Mouse (Mus musculus) left cerebral cortex, postnatal 4 days (tissue): Measurements from ENCODE around the gene Uevld. TPM values are rescaled to one million over a fixed set of nuclear protein-coding genes. Genes with fewer than 3 reads are reported as not detected.
"Not testable (repeated sequence)": the region's sequence is repeated elsewhere in the genome, so short reads cannot be mapped to it uniquely, and the experiment has no call there.

Source experiments
- DNase-seq: peaks from one replicate; pipeline ENCODE4 v3.0.0-alpha.2; 2022
- intact Hi-C: fragments of 180-260 bp; cut with DNase I; formaldehyde crosslinking; loops from one replicate; pipeline ENCODE4 v1.15.1; 2025
- total RNA-seq, 2 experiments: library from RNA; stranded (reverse); gene quantifications; 2 replicates each; pipeline ENCODE4 v1.2.3; 2021

The Uevld gene
- 10 to 100 TPM; 12.3 to 14.8 TPM for total RNA-seq

- intact Hi-C loops, result no loop called here
- DNase-seq, result peak; percentile 96
Measured at GRCm38 (mm10) chr7:46957831-46958691, at the start of gene Uevld. Gene Uevld (minus strand): TSS chr7:46958527.

DNA sequence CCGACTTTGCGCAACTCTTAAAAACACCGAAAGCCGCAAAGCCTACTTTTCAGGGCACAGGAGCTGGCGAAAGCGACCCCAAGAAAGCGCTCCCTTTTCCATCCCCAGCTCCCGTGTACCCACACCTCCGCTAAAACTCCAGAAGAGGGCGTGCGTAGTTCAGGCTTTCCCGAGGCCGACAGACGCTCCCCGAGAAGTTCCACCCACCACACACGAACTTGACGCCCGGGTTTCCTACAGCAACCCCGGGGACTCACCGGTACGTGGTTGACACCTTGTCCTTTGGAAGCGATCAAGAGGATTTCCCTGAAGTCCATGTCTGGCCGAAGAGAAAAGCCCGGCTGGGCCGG lies 49.5 kb upstream of the Uevld start:
- intact Hi-C loops, result loop anchor here (5.0 kb wide), 1 partner anchor 45 kb away; no protein-coding TSS in a partner anchor
- DNase-seq, result no peak

- no peak for DNase-seq
- intact Hi-C loops, result loop anchor here (5.0 kb wide), 1 partner anchor 45 kb away; no protein-coding TSS in a partner anchor
Measured at GRCm38 (mm10) chr7:47007109-47007780, 48.9 kb upstream of the Uevld start.

- no peak for DNase-seq
- intact Hi-C loops, result no loop called here
Measured at GRCm38 (mm10) chr7:47003411-47004115, 45.2 kb upstream of the Uevld start.

- no peak for DNase-seq
- intact Hi-C loops, result no loop called here
Measured at GRCm38 (mm10) chr7:47001900-47002275, 43.6 kb upstream of the Uevld start.

DNA sequence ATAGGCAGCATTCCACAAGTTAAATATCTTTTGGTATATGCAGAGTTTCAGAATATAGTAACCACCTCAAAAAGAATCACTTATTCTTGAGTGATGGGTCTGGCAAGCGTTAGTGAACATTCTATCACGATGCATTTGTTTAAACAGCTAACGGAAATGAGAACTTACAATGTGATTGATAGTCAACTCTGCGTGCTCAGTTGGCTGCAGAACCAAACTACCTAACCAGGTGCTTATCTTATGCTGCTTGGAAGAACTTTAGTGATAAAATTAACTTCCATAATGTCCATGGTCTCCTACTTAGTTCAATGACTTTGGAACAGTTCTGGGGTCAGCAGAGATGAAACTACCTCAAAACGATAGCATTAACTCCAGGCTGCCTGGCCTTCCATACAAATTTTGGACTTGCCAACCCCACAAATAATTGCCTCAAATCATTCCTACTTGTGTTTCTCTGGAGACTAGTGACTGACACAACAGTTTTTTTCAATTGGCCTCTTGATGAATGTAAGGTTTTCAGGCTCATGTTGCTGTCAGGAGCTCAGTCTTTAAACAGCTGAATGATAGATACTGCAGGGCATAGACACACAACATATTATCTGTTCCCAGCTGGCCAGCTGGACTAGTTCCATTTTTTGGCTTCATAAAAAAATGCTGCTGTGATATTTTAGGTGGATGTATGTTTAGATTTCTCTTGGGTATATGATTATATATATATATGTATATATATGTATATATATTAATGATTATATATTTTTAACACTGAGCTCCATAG lies 43.0 kb upstream of the Uevld start:
- intact Hi-C loops, result no loop called here
- no peak for DNase-seq

DNA sequence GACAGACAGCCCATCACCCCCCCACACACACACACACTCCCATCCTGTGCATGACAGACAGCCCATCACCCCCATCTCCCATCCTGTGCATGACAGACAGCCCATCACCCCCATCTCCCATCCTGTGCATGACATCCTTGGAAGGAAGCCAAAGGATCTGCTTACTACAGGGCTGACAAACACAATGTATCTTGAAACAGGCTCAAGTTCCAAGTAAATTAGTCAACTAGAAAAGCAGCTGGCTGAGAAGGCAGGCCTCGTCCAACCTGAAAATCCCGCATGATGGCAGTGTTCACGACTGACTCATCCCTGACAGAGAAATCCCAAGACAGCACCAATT lies 42.3 kb upstream of the Uevld start:
- intact Hi-C loops, result no loop called here
- DNase-seq, result peak; percentile 31

GRCm38 (mm10) chr7:46999983-47000643 lies 41.8 kb upstream of the Uevld start:
- intact Hi-C loops, result no loop called here

DNA sequence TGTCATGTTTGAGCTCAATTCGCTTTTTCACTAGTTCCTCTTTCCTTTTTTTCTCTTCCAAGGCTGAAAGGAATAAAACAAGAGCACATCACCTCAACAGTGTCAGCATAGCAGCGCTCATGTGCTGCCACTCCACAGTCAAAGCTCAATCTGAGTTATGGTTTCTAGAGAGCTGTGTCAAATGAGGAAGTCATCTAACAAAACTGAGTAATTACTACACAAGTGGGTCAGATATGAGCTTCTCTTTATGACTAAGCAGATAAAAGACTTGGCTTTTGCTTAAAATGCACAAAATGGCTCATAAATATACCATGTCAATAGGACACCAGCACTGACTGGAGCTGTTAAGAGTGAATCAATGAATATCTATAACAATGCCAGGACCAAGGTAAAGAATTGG lies 40.6 kb upstream of the Uevld start:
- no peak for DNase-seq
- intact Hi-C loops, result no loop called here

More at GRCm38 (mm10) chr7:46999983-47000643, 41.8 kb upstream of the Uevld start:
- no peak for DNase-seq

- peak; percentile 82 for DNase-seq
- intact Hi-C loops, result no loop called here
Measured at GRCm38 (mm10) chr7:46997644-46998395, 39.5 kb upstream of the Uevld start.

- intact Hi-C loops, result no loop called here
- no peak for DNase-seq
Measured at GRCm38 (mm10) chr7:46997008-46997407, 38.7 kb upstream of the Uevld start.

GRCm38 (mm10) chr7:46995558-46995957 lies 37.2 kb upstream of the Uevld start:
- no peak for DNase-seq
- intact Hi-C loops, result no loop called here

GRCm38 (mm10) chr7:46993079-46993478 lies 34.8 kb upstream of the Uevld start:
- no peak for DNase-seq
- intact Hi-C loops, result no loop called here

GRCm38 (mm10) chr7:46989387-46989786 lies 31.1 kb upstream of the Uevld start:
- DNase-seq, intact Hi-C loops: not testable (repeated sequence)

DNA sequence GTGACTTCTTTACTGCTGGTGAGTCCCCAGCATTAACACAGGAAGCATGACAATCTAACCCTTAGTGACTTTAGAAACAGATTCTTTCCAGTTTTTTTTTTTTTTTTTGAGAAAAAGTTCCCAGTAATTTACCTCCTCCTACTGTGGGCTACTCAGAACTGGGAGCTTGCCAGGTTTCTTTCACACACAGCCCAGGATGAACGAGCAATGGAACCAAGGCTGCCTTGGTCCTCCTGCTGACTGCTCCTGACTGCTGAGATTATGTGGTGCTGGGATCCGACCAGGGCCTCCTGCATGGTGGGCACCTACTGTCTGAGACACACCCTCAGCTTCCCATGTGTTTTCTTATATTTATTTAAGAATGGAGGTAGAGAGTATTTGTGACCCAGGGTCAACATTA lies 28.7 kb upstream of the Uevld start:
- intact Hi-C loops, result no loop called here
- no peak for DNase-seq

- intact Hi-C loops, result no loop called here
- DNase-seq, result peak; percentile 77
Measured at GRCm38 (mm10) chr7:46986646-46987045, 28.3 kb upstream of the Uevld start.

DNA sequence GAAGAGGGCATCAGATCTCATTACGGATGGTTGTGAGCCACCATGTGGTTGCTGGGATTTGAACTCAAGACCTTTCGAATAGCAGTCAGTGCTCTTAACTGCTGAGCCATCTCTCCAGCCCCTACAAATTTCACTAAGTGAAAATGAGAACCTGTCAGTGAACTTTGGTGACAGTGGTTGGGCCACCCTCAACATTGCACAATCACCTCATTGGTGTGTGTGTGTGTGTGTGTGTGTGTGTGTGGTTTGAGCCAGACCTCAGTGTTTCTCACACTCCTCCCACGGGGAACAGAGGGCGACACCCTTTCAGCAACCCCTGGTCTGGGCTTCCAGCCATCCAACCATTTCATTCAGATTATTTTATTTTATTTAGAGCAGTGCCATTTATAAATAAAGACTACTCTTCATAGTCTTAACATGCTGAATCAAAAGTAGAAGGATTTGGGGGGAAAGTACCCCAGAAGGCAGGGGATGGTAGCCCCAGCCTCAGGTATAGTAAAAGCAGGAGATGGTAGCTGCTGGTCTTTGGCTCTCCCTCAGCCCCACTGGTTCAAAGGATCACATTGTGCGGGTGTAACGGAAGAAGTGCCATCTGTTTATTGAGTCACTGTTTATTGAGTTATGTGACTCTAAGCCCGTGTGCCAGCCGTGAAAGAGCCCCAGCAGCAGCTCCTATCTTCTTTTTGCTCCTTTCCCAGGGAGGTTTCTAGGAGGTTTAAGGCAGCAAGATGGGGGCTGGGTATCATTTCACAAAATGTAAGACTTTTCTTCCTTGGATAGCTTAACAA lies 27.6 kb upstream of the Uevld start:
- peak; percentile 22 for DNase-seq
- intact Hi-C loops, result no loop called here

DNA sequence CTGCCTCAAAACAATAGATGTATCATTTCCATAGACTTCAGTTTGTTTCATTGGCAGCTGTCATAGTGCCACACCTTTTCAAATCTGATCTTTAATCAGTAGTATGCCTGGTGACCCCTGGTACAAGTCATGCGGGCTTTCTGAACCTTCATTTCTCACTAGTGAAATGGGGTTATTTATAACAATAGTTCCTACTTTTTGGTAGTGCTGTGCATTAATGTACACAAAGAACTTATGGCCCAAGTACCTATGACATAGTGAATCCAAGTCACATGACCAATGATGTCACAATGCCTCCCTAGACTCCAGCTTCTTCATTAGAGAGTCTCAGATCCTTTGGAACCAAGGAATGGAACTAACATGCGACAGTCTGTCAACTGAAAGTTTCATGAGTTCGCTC lies 25.0 kb upstream of the Uevld start, which contains the start of gene Gm9999:
Gene Gm9999, plus strand, starts transcription at position 301 of the 400 bp plus-strand sequence.
- intact Hi-C loops, result no loop called here
- DNase-seq, result no peak

- DNase-seq, result peak; percentile 42
- intact Hi-C loops, result no loop called here
Measured at GRCm38 (mm10) chr7:46975456-46975855, 17.1 kb upstream of the Uevld start.
